Mouse (Mus musculus) left cerebral cortex, postnatal 25 days (tissue): ENCODE measurements around the gene Tamm41. TPM values are rescaled to one million over a fixed set of nuclear protein-coding genes. Genes with fewer than 3 reads are reported as not detected.

Experiments
- DNase-seq, 2 experiments: peaks; one replicate each; pipeline ENCODE4 v3.0.0; 2022; ENCODE audit warnings: low spot score in 2 of 2, mixed read lengths in 1 of 2
- intact Hi-C: fragments of 180-260 bp; cut with DNase I; formaldehyde crosslinking; loops from one replicate; pipeline ENCODE4 v1.15.1; 2025
- total RNA-seq, 2 experiments: library from RNA; stranded (reverse); gene quantifications; 2 replicates each; pipeline ENCODE4 v1.2.3; 2021

The Tamm41 gene
- total RNA-seq, 2 experiments from 2014 or later = 16.0 to 16.8 TPM

GRCm38 (mm10) chr6:114961276-114962068 lies 76.2 kb downstream of the Tamm41 start:
- DNase-seq = no peak
- intact Hi-C loops = no loop called here

- intact Hi-C loops = no loop called here
- DNase-seq = no peak
Observed at GRCm38 (mm10) chr6:114959012-114959398, 78.7 kb downstream of the Tamm41 start.

- DNase-seq = no peak
- intact Hi-C loops = no loop called here
Observed at GRCm38 (mm10) chr6:114958249-114959011, 79.2 kb downstream of the Tamm41 start.

GRCm38 (mm10) chr6:114957756-114958155 lies 79.9 kb downstream of the Tamm41 start:
- intact Hi-C loops = no loop called here
- no peak for DNase-seq

- intact Hi-C loops = no loop called here
- DNase-seq = no peak
Observed at GRCm38 (mm10) chr6:114954496-114954895, 83.2 kb downstream of the Tamm41 start.

Other genes with a start within 250 kb of the Tamm41 start
- 10 to 100 TPM; 50.7 to 62.5 TPM for gene Vgll4, start 67.9 kb downstream of the Tamm41 start, total RNA-seq
- gene Syn2, start 97.0 kb upstream of the Tamm41 start, total RNA-seq = 100 to 1,000 TPM; 471 to 488 TPM
- gene Gm17482, start 189.5 kb upstream of the Tamm41 start, total RNA-seq = not detected
- 10 to 100 TPM; 16.2 to 21.2 TPM for gene Timp4, start 214.3 kb upstream of the Tamm41 start, total RNA-seq